Mouse (Mus musculus) C2C12 (cell line): Measurements from ENCODE around the gene Acd.

Source experiments
- CEBPB ChIP-seq: IDR thresholded peaks from one replicate; pipeline ENCODE4 v1.6.1; 2011; ENCODE audit warnings: low read depth, mild to moderate bottlenecking, control low read depth, moderate library complexity
- CTCF ChIP-seq: IDR thresholded peaks from one replicate; pipeline ENCODE4 v1.5.1; 2011; ENCODE audit not compliant: control insufficient read depth, insufficient read depth, insufficient read length
- FOSL1 ChIP-seq: IDR thresholded peaks from one replicate; pipeline ENCODE4 v1.8.0; 2011; ENCODE audit warnings: mild to moderate bottlenecking, low read length; ENCODE audit not compliant: poor library complexity, insufficient read depth, severe bottlenecking
- MAX ChIP-seq: IDR thresholded peaks from one replicate; pipeline ENCODE4 v1.6.1; 2011; ENCODE audit warnings: mild to moderate bottlenecking, control low read depth
- MYOD1 ChIP-seq: IDR thresholded peaks from one replicate; pipeline ENCODE4 v1.6.1; 2011; ENCODE audit warnings: low read depth; ENCODE audit not compliant: control insufficient read depth, insufficient read length
- MYOG ChIP-seq: IDR thresholded peaks from one replicate; pipeline ENCODE4 v1.6.1; 2011; ENCODE audit not compliant: control insufficient read depth, insufficient read length; ENCODE audit errors: extremely low read depth
- USF1 ChIP-seq: IDR thresholded peaks from one replicate; pipeline ENCODE4 v1.6.1; 2011; ENCODE audit warnings: low read depth, mild to moderate bottlenecking, control low read depth, moderate library complexity

DNA sequence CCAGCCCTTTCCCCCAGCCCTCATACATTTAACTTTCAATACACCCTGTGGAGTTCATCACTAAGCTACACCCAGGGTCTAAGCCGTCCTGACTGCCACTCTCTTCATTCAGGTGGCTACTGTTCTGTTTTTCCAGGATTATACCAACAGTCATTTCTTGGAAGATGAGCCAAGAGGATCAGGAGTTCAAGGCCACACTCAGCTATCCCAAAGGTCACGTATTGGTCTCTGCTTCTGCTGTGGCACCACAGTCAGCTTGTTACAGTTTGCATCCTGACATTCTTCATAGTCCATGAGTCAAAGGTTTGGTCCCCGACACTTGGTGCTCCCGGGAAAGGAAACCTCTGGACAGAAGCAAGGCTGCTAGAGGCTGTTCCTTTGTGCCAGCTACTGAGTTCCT lies 18.7 kb upstream of the Acd start:
- TF ChIP-seq CTCF (no peak), MYOD1 (no peak), MAX (no peak), CEBPB (no peak), USF1 (no peak), FOSL1 (no peak), MYOG (no peak)
